Mouse (Mus musculus): Measurements from ENCODE around the gene Sema3f.

DNA sequence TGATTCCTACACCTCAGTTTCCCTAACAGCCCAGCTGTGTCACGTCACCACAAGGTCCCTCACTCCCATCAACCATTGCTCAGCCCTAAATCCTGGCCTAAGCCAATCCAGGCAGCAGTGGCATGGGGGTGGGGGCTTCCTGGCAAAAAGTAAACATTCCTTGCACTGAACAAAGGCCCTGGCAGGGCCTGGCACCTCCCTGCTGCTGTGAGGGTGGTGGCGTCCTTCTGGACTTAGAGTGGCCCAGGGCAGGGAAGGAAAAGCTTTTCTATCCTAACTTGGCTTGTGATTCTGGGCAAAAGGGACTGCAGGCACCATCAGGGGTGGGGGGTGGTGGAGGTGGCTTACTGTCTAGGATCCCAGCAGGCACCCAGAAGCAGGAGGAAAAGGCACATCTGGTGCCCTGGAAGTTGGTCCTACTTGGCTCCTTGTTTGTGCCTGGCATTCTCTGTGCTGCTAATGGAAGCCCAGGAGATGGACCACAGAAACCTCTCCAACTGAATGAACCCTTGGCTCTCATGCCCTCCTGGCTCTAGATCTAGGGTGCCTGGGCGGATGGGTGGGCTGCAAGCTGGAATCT lies 7.6 kb downstream of the Sema3f start:
- TF ChIP-seq CTCF (IDR thresholded peaks at IDR 0.05; ENCODE audit: extremely low read depth, insufficient read depth, low read length): no peak
- TF ChIP-seq POLR2A (IDR thresholded peaks at IDR 0.05; ENCODE audit: extremely low read depth, insufficient read depth, low read length): no peak

All from cortical plate, adult 2 months (tissue).